Mouse (Mus musculus) adrenal gland, adult (tissue): ENCODE results near the gene Nsun7.

Source experiments
- DNase-seq, 2 experiments: peaks; one replicate each; pipeline ENCODE4 v3.0.0; 2022 to 2023; ENCODE audit warnings: low spot score in 1 of 2; ENCODE audit not compliant: inconsistent age in 2 of 2

Gene Nsun7

GRCm38 (mm10) chr5:66274417-66274816 lies 14.7 kb downstream of the Nsun7 start:
- DNase-seq: no peak

- DNase-seq: no peak
These were observed 20.0 kb downstream of the Nsun7 start for GRCm38 (mm10) chr5:66279650-66280049.

- peak in 1 of 2 experiments; percentile 47 for DNase-seq
These were observed 21.0 kb downstream of the Nsun7 start for GRCm38 (mm10) chr5:66280742-66281141.

GRCm38 (mm10) chr5:66294106-66294625 lies 34.5 kb downstream of the Nsun7 start:
- DNase-seq: peak; percentile 35 to 67

GRCm38 (mm10) chr5:66294952-66295351 lies 35.3 kb downstream of the Nsun7 start:
- no peak for DNase-seq

- DNase-seq: no peak
These were observed 36.4 kb downstream of the Nsun7 start for GRCm38 (mm10) chr5:66296116-66296515.

GRCm38 (mm10) chr5:66298856-66299255 lies 39.2 kb downstream of the Nsun7 start:
- DNase-seq: no peak

- no peak for DNase-seq
These were observed 40.9 kb downstream of the Nsun7 start for GRCm38 (mm10) chr5:66300576-66300975.

GRCm38 (mm10) chr5:66302085-66302815 lies 42.6 kb downstream of the Nsun7 start:
- DNase-seq: no peak

- DNase-seq: no peak
These were observed 43.2 kb downstream of the Nsun7 start for GRCm38 (mm10) chr5:66302873-66303272.

- DNase-seq: no peak
These were observed 44.8 kb downstream of the Nsun7 start for GRCm38 (mm10) chr5:66304300-66305067.

- DNase-seq: no peak
These were observed 45.8 kb downstream of the Nsun7 start for GRCm38 (mm10) chr5:66305511-66305910.

- no peak for DNase-seq
These were observed 50.6 kb downstream of the Nsun7 start for GRCm38 (mm10) chr5:66310328-66310727.

- no peak for DNase-seq
These were observed 51.1 kb downstream of the Nsun7 start for GRCm38 (mm10) chr5:66310806-66311205.

- DNase-seq: no peak
These were observed 56.1 kb downstream of the Nsun7 start for GRCm38 (mm10) chr5:66315791-66316190.

- peak; percentile 61 to 86 for DNase-seq
These were observed 59.6 kb downstream of the Nsun7 start for GRCm38 (mm10) chr5:66319341-66319740.

GRCm38 (mm10) chr5:66319827-66320404 lies 60.2 kb downstream of the Nsun7 start:
- no peak for DNase-seq

- DNase-seq: no peak
These were observed 63.4 kb downstream of the Nsun7 start for GRCm38 (mm10) chr5:66323131-66323530.

GRCm38 (mm10) chr5:66323603-66324002 lies 63.9 kb downstream of the Nsun7 start:
- DNase-seq: no peak

- peak in 1 of 2 experiments; percentile 54 for DNase-seq
These were observed 66.7 kb downstream of the Nsun7 start for GRCm38 (mm10) chr5:66326395-66326794.

- no peak for DNase-seq
These were observed 68.4 kb downstream of the Nsun7 start for GRCm38 (mm10) chr5:66327949-66328726.
